Mouse (Mus musculus): ENCODE measurements around the gene Nln.

Nln gene

DNA sequence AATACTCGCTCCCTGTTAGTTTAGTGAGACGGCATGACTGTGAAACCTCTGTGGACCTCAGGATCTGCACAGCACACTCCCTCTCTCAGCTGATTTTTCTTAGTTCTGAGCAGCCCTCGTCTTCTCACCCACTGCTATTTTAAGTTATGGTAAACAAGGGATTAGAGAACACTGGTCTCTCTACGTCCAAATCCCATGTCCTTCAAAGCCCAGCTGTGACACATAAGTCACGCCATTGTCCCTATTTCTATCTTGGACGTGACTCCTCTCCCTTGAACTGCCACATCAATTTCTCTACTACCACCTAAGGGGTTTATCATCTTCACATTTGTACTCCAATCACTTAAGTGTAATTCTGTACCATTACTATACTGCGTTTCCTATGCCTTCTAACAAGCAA lies 13.5 kb downstream of the Nln start:
- DNase-seq (ENCODE audit: low spot score): no peak

DNA sequence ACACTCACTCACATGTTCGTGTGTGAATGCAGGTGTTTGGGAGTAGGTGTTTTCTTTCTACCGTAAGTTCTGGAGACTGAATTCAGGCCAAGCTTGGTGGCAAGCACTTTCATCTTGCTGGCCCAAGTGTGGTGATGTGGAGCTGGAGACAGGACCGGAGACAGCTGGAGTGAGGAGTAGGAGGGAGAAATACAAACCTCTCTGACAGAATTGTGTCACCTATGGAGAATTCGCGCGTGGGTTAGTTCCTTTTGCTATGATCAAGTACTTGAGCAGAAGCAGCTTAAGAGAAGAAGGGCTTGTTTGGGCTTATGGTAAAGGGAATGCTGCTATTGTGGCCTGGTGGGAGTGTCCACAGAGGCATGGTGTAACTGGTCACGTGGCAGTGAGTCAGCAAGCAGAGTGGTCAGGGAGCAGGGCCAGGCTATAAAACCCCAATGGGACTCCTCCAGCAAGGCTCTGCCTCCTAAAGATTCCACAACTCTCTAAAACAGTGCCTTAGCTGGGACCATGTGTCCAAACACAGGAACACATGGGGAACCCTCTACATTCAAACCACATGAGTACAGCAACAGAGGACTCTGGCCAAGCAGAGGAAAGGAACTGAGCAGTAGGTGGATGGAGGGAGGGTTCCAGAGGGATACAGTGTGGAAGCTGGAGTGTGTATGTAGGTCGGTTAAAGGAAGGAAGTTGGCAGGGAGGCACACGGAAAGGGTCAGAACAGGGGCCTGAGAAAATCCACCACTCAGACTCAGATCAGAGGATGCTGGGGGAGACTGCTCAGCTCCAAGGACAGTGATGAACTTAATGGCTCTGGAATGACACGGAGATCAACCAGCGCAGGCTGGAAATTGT lies 14.7 kb downstream of the Nln start:
- DNase-seq (ENCODE audit: low spot score): no peak

DNA sequence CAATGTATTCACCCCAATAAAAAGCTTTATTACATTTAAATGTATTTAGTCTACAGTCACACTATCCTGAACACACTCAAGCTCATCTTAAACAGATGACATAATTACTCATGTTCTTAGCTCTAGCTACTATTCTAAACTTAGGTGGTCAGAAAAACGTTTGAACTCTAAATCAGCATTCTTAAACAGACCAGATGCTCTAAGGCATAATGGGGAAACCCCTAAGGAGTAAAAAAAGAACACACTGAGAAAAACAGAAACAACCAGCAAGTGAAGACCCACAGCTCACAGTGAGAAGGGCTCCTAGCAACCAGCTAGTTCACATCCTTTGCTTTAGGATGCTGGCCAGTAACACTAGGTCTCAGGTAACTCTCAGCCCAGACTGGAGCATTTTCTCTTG lies 17.7 kb downstream of the Nln start:
- DNase-seq (ENCODE audit: low spot score): no peak

- DNase-seq (ENCODE audit: low spot score): no peak
Observed at GRCm38 (mm10) chr13:104089387-104089786, 20.0 kb downstream of the Nln start.

- no peak for DNase-seq (ENCODE audit: low spot score)
Observed at GRCm38 (mm10) chr13:104084600-104084999, 24.8 kb downstream of the Nln start.

- no peak for DNase-seq (ENCODE audit: low spot score)
Observed at GRCm38 (mm10) chr13:104082504-104082903, 26.9 kb downstream of the Nln start.

- no peak for DNase-seq (ENCODE audit: low spot score)
Observed at GRCm38 (mm10) chr13:104076993-104077392, 32.4 kb downstream of the Nln start.

GRCm38 (mm10) chr13:104074731-104075130 lies 34.7 kb downstream of the Nln start:
- no peak for DNase-seq (ENCODE audit: low spot score)

- DNase-seq (ENCODE audit: low spot score): no peak
Observed at GRCm38 (mm10) chr13:104074230-104074629, 35.2 kb downstream of the Nln start.

DNA sequence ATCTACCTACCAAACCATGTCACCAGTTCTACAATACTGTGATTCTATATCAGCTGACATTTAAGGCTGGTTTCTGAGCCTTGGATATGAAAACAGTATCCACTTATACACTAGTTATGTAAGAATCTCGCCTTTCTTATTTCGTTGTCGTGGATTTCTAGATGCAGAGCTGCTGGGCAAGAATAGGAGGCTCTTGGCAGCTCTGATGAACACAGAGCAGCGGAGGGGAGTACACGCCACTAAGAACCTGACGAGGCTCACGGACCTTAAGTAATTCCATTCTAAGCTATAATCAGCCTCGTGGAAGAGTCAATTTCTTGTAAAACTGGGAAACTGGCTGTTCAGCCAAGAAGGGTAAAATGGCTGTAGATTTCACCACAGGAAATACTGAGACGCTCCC lies 37.1 kb downstream of the Nln start:
- no peak for DNase-seq (ENCODE audit: low spot score)

DNA sequence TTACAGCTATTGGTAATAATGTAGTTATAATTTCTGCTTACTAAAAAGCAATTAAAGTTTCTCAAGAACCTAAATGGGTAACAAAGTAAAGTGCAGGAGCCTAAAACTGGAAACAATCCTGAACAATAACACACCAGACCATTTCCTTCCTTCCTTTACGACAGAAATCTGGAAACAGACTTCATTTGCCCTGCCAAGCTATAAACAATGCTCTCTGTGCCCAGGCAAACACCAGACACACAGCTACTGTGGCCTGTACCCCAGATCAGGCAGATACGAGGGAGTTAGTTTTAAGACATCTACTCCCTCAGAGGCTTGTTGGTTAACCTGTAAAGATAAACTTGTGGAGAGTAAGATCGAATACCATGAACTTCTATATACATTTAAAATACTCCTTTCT lies 38.7 kb downstream of the Nln start:
- DNase-seq (ENCODE audit: low spot score): no peak

- no peak for DNase-seq (ENCODE audit: low spot score)
Observed at GRCm38 (mm10) chr13:104069216-104069615, 40.2 kb downstream of the Nln start.

- no peak for DNase-seq (ENCODE audit: low spot score)
Observed at GRCm38 (mm10) chr13:104065649-104066347, 43.6 kb downstream of the Nln start.

GRCm38 (mm10) chr13:104063061-104063460 lies 46.4 kb downstream of the Nln start:
- DNase-seq (ENCODE audit: low spot score): no peak

- DNase-seq (ENCODE audit: low spot score): no peak
Observed at GRCm38 (mm10) chr13:104061975-104062750, 47.3 kb downstream of the Nln start.

DNA sequence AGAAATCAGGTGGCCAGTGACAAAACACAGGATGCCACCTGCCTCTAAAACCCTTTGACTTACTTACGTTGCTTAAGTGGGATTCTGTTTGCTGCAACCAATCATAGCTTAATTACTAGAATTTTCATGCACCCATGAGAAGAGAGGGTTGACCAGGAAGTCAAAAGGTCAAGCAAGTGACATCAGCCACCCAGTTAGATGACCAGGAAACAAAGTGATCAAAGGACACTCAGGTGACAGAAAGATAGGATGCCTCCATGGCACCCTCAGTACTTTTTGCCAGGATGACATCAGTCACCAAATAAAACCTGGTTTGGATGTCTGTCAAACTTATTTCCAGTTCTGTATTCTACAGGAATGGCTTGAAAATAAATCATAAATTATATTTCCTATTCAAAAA lies 49.2 kb downstream of the Nln start:
- no peak for DNase-seq (ENCODE audit: low spot score)

- DNase-seq (ENCODE audit: low spot score): no peak
Observed at GRCm38 (mm10) chr13:104059536-104059935, 49.9 kb downstream of the Nln start.

DNA sequence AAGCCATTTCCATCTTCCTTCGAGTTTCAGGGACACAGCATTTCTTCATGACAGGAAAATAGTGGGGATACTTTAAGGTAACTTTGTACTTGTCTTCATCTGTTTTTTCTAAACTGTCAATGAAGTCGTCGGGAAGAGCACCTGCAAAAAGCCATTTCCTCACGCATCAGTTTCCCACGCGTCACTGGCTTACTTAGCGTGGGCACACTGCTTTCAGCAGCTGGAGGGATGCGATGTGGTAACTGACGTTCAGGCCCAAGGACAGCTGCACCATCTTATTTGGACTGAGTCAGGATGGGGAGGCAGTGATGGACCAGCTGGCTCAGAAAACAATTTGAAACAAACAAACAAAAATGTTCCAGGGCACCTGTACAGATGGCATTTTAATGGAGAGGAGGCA lies 50.7 kb downstream of the Nln start:
- DNase-seq (ENCODE audit: low spot score): no peak

- no peak for DNase-seq (ENCODE audit: low spot score)
Observed at GRCm38 (mm10) chr13:104052271-104052753, 57.1 kb downstream of the Nln start.

DNA sequence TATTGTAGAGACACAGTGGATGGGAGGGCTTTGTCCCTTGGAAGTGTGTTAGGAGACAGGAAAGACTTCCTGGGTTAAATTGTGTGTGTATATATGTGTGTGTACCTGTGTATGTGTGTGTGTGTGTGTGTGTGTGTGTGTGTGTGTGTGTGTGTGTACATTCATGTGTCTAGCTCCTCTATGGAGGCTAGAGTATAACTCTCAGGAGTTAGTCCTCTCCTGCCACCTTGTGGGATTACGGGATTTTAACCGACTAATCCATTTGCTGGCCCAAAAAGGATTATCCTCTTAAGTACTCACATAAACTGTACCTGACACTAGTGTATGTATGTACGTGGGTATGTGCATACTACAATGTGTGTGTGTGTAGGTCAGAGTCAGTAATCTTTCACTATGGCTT lies 60.6 kb downstream of the Nln start:
- DNase-seq (ENCODE audit: low spot score): no peak

DNA sequence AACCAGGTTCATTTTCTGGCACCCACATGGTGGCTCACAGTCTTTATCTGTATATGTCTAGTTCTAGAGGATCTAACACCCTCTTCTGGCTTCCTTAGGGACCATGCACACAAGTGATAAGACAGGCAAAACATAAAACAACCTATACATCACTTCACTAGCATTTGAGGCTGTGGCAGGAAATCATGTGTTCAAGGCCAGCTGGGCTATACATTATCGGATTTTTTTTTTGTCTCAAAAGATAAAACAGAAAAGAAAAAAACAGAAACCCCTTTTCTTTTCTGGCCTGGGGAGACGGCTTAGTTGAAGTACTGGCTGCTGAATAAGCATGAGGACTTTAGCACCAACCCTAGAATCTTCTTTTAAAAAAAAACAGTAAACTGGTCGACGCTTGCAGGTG lies 64.3 kb downstream of the Nln start:
- no peak for DNase-seq (ENCODE audit: low spot score)

DNA sequence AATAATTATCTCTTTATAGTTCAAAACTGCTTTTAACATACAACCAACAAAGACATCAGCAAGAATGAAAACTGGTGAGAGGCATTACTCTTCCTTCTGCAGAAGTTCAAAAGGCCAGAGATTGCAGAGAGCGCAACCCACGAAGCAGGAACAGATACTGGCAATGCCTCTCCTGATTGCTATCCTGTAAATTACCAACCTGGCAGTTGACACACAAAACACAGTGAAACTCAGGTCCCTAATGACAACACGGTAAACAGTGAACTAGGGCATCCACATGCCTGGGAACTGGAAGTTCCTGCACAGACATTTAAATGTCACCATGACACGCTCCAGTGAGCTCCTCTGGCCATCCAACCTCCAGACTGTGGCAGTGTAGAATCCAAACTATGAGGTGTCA lies 65.1 kb downstream of the Nln start:
- DNase-seq (ENCODE audit: low spot score): no peak

DNA sequence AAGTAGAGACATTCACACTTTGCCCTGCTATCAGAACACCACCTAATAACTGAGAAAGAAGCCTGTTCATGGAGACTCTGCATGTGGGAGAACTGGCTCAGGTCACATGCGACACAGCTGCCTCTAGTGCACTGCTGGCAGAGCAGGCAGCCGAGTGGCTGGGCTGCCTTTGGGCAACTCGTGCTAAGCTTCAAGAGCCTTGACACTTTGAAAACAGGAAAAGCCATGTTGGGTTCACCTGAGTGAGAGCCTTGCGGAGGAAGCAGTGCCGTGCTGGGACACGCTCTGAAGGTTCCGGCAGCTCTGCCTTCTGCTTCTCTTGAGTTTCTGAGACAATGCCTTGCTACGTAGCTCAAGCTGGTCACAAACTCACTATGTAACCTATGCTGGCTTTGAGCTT lies 66.7 kb downstream of the Nln start:
- DNase-seq (ENCODE audit: low spot score): no peak

Data from ovary, postnatal 10 days (tissue).